In the genomic region with DNA sequence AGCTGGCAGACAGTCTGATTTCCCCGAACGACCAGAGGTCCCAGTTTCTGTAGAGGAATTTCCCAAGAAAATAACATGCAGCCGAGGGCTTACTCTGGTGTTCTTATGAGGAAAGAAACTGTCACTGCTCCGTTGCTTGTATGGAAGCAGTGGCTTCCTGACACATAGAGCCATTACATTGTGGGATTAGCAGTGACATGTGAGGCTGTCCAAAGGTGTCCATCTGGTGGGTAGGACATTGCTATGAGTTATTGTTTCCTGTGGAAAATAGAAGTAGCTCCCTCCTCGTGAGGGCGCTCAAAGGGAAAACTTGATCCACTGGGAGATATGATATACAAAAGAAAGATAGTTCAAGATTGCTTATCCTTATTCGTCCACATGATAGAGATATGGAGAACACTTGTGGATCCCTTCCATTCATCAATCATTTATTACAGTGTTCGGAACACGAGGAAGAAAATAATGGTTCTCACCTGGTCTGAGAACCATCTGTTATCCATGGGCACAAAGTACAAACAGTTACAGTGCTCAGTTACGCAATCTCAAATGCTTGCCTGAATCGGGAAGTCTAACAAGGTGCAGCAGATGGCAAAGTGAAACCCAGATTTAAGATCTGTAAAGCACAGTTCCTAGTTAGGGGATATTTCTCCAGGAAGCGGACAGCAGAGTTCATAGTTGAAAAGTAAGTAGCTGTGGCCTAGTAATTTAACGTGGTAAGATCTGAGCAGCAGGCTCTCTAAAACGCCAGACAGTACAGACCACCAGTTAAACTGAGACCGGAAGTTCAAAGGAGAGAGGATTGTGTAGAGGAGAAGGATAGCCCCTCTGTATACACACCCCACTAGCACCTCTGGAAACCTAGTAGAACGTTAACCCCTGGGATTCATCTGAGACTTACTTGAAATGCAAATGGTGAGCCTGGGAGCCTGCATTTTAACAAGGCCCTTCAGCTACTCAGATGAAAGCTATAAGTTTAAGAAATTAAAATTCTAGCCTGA, we compare ENCODE assay signal across 20 mouse cellular contexts. TPM values are rescaled to one million over a fixed set of nuclear protein-coding genes. Genes with fewer than 3 reads are reported as not detected.
DNase-seq lines count a peak whose midpoint lies in the region; ATAC-seq and TF ChIP-seq lines count a peak whose summit lies in the region.
"Had no signal": no experiment of that assay in that cellular context is flagged by ENCODE, and none has a peak within 500 bp of the region (broad histone marks: within the 10 kb centered on the region; RNA-seq: fewer than 3 reads in every experiment).

No protein-coding gene starts in this region.

- intact Hi-C loops in heart, adult 2 months (cut with DNase I), result no loop called here

- 46% methylated on average over 16 of the region's 16 CpGs for WGBS in liver, adult 2 months
- WGBS in liver, embryonic 12.5 days (ENCODE audit: insufficient replicate concordance), result 54% methylated on average over 16 of the region's 16 CpGs
- WGBS in liver, embryonic 13.5 days (ENCODE audit: insufficient replicate concordance), result 49% methylated on average over 16 of the region's 16 CpGs
- WGBS in stomach, postnatal 0 days, result 43% methylated on average over 16 of the region's 16 CpGs
- WGBS in heart, adult 2 months, result 67% methylated on average over 16 of the region's 16 CpGs

- no peaks in the 10 kb centered on the region for H3K27me3 ChIP-seq in liver, adult 2 months (ENCODE audit: control insufficient read depth, insufficient read depth, low read length)
- no peaks in the 10 kb centered on the region for H3K27me3 ChIP-seq in liver, embryonic 12.5 days (replicated peaks)
- no peaks in the 10 kb centered on the region for H3K27me3 ChIP-seq in liver, embryonic 13.5 days
- no peaks in the 10 kb centered on the region for H3K27me3 ChIP-seq in stomach, postnatal 0 days (ENCODE audit: control insufficient read depth, insufficient read depth, low read length)
- H3K27me3 ChIP-seq in heart, adult 2 months (ENCODE audit: control insufficient read depth, insufficient read depth, low read length), result no peaks in the 10 kb centered on the region
- H3K27me3 ChIP-seq: limb, embryonic 12.5 days; lung, embryonic 15.5 days; midbrain, embryonic 12.5 days had no signal

- H3K4me3 ChIP-seq in liver, adult 2 months (ENCODE audit: insufficient read depth, low read depth, low read length), result no peak overlapping the region
- H3K4me3 ChIP-seq in liver, embryonic 12.5 days, result no peak overlapping the region
- no peak overlapping the region for H3K4me3 ChIP-seq in liver, embryonic 13.5 days (replicated peaks)
- H3K4me3 ChIP-seq in stomach, postnatal 0 days (ENCODE audit: low read depth, low read length), result no peak overlapping the region
- no peak overlapping the region for H3K4me3 ChIP-seq in heart, adult 2 months
- H3K4me3 ChIP-seq: embryonic facial prominence, embryonic 10.5 days; erythroblast, embryonic 14.5 days; left cerebral cortex, adult 2 months; limb, embryonic 12.5 days; lung, embryonic 15.5 days; midbrain, embryonic 12.5 days had no signal

- ATAC-seq in liver, embryonic 12.5 days, result no peak
- ATAC-seq in granulocyte monocyte progenitor cell, adult 5-6 weeks (replicated peaks; ENCODE audit: poor library complexity, severe bottlenecking), result peak; percentile 89
- ATAC-seq in liver, embryonic 13.5 days (ENCODE audit: low read depth), result peak; percentile 47; the same call in 1 of the 2 replicates
- ATAC-seq in stomach, postnatal 0 days (ENCODE audit: low FRiP score, low TSS enrichment), result peak; percentile 81
- ATAC-seq: CD4-positive, CD25-positive, alpha-beta regulatory T cell, adult 4 months; forebrain, postnatal 0 days; inflammation-experienced regulatory T-cells, adult 6 months had no signal

- H3K9ac ChIP-seq in liver, adult 2 months (ENCODE audit: low read depth, low read length), result peak overlapping the region; percentile 54
- H3K9ac ChIP-seq in liver, embryonic 12.5 days, result no peak overlapping the region
- H3K9ac ChIP-seq in liver, embryonic 13.5 days, result no peak overlapping the region
- H3K9ac ChIP-seq in stomach, postnatal 0 days (ENCODE audit: low read length), result no peak overlapping the region
- no peak overlapping the region for H3K9ac ChIP-seq in heart, adult 2 months (ENCODE audit: low read depth, low read length)
- H3K9ac ChIP-seq: forebrain, postnatal 0 days; limb, embryonic 12.5 days; lung, embryonic 15.5 days; midbrain, embryonic 12.5 days had no signal

- H3K4me2 ChIP-seq in liver, embryonic 12.5 days, result no peak overlapping the region
- no peak overlapping the region for H3K4me2 ChIP-seq in liver, embryonic 13.5 days
- H3K4me2 ChIP-seq in stomach, postnatal 0 days (replicated peaks; ENCODE audit: low read depth), result no peak overlapping the region
- H3K4me2 ChIP-seq: limb, embryonic 12.5 days; lung, embryonic 15.5 days; midbrain, embryonic 12.5 days had no signal

- peaks cover 4% of the 10 kb centered on the region; the same call in 1 of the 2 replicates for H3K4me1 ChIP-seq in liver, adult 2 months (ENCODE audit: control insufficient read depth, insufficient read depth, low read length)
- no peaks in the 10 kb centered on the region for H3K4me1 ChIP-seq in liver, embryonic 12.5 days
- H3K4me1 ChIP-seq in liver, embryonic 13.5 days (replicated peaks), result no peaks in the 10 kb centered on the region
- H3K4me1 ChIP-seq in stomach, postnatal 0 days (replicated peaks; ENCODE audit: control insufficient read depth, insufficient read depth), result no peaks in the 10 kb centered on the region
- H3K4me1 ChIP-seq in heart, adult 2 months (ENCODE audit: control insufficient read depth, insufficient read depth, low read length), result no peaks in the 10 kb centered on the region
- H3K4me1 ChIP-seq: embryonic facial prominence, embryonic 10.5 days; limb, embryonic 12.5 days; lung, embryonic 15.5 days; midbrain, embryonic 12.5 days had no signal

- TF ChIP-seq POLR2A in liver, adult 2 months (IDR thresholded peaks at IDR 0.05; ENCODE audit: extremely low read depth, insufficient read depth, low read length), result no peak
- no peak for TF ChIP-seq POLR2A in heart, adult 2 months (IDR thresholded peaks at IDR 0.05; ENCODE audit: insufficient read depth, low read depth, low read length)

- DNase-seq in liver, adult 2 months (ENCODE audit: extremely low read depth, low read depth, low spot score), result peak; percentile 88
- DNase-seq in liver, embryonic 13.5 days, result no peak
- DNase-seq in stomach, postnatal 0 days (ENCODE audit: low spot score), result no peak
- DNase-seq in heart, adult 2 months, result no peak
- DNase-seq in embryo, embryonic 10.5 days (ENCODE audit: low spot score), result no peak
- DNase-seq: adrenal gland, adult 8-10 months; cerebellum, postnatal 10 days; forebrain, postnatal 0 days; gastrocnemius, postnatal 10 days; spleen, adult 18-20 months had no signal

- TF ChIP-seq EP300 in stomach, postnatal 0 days (optimal IDR thresholded peaks at IDR 0.05), result no peak
- no peak for TF ChIP-seq EP300 in heart, adult 2 months (IDR thresholded peaks at IDR 0.05; ENCODE audit: insufficient read depth, low read depth, low read length)

- no peaks in the 10 kb centered on the region for H3K9me3 ChIP-seq in liver, embryonic 12.5 days (replicated peaks)
- H3K9me3 ChIP-seq in liver, embryonic 13.5 days (replicated peaks), result no peaks in the 10 kb centered on the region
- H3K9me3 ChIP-seq in stomach, postnatal 0 days (ENCODE audit: control insufficient read depth, low read length), result no peaks in the 10 kb centered on the region
- H3K9me3 ChIP-seq: embryonic facial prominence, embryonic 10.5 days; limb, embryonic 12.5 days; lung, embryonic 15.5 days; midbrain, embryonic 12.5 days had no signal

- H3K27ac ChIP-seq in liver, adult 2 months (replicated peaks; ENCODE audit: insufficient read depth, low read depth, low read length), result peak overlapping the region; percentile 39; the same call in 1 of the 2 replicates
- no peak overlapping the region for H3K27ac ChIP-seq in liver, embryonic 12.5 days
- H3K27ac ChIP-seq in liver, embryonic 13.5 days, result no peak overlapping the region
- no peak overlapping the region for H3K27ac ChIP-seq in stomach, postnatal 0 days (replicated peaks)
- H3K27ac ChIP-seq in heart, adult 2 months, result no peak overlapping the region
- H3K27ac ChIP-seq: embryonic facial prominence, embryonic 10.5 days; left cerebral cortex, adult 2 months; limb, embryonic 12.5 days; lung, embryonic 15.5 days; midbrain, embryonic 12.5 days had no signal

- no peaks in the 10 kb centered on the region for H3K36me3 ChIP-seq in liver, adult 2 months (ENCODE audit: control insufficient read depth, insufficient read depth, low read length)
- H3K36me3 ChIP-seq in liver, embryonic 12.5 days, result no peaks in the 10 kb centered on the region
- no peaks in the 10 kb centered on the region for H3K36me3 ChIP-seq in liver, embryonic 13.5 days
- no peaks in the 10 kb centered on the region for H3K36me3 ChIP-seq in stomach, postnatal 0 days (ENCODE audit: control insufficient read depth, insufficient read depth, low read length)
- no peaks in the 10 kb centered on the region for H3K36me3 ChIP-seq in heart, adult 2 months (ENCODE audit: control insufficient read depth, insufficient read depth, low read length)
- H3K36me3 ChIP-seq: embryonic facial prominence, embryonic 10.5 days; limb, embryonic 12.5 days; lung, embryonic 15.5 days; midbrain, embryonic 12.5 days had no signal

- no peak for TF ChIP-seq CTCF in liver, adult 2 months (IDR thresholded peaks at IDR 0.05; ENCODE audit: low read depth, low read length)
- TF ChIP-seq CTCF in stomach, postnatal 0 days (IDR thresholded peaks at IDR 0.05; ENCODE audit: low read depth), result no peak
- TF ChIP-seq CTCF in heart, adult 2 months (IDR thresholded peaks at IDR 0.05), result no peak

- no peaks in the 10 kb centered on the region for H3K79me2 ChIP-seq in liver, adult 2 months (ENCODE audit: control insufficient read depth, insufficient read depth, low read length)
- H3K79me2 ChIP-seq in heart, adult 2 months (replicated peaks; ENCODE audit: control insufficient read depth, insufficient read depth, low read length), result no peaks in the 10 kb centered on the region

RNA-seq across cellular contexts. Expression of a gene that starts 25.6 kb away (rescaled TPM):
- 14.7 and 19.0 TPM in 2 replicates for total RNA-seq in liver, adult 2 months (2014; rRNA removed)
- 34.9 and 35.2 TPM in 2 replicates for polyA plus RNA-seq in liver, adult 2 months (2012; rRNA removed)
- 3.3 and 3.6 TPM in 2 replicates for polyA plus RNA-seq in liver, embryonic 12.5 days (2016; fragmentation: Nextera tagmentation; extraction: Ambion mirVana)
- 5.2 and 7.0 TPM in 2 replicates for total RNA-seq in granulocyte monocyte progenitor cell, adult 5-6 weeks (2014; fragmentation: Nextera tagmentation)
- total RNA-seq in granulocyte monocyte progenitor cell, adult 5-6 weeks (2017), result 1.5 and 1.9 TPM in 2 replicates
- 2.1 and 2.8 TPM in 2 replicates for polyA plus RNA-seq in liver, embryonic 13.5 days (2015; fragmentation: Nextera tagmentation; extraction: Ambion mirVana)
- 12.9 and 15.7 TPM in 2 replicates for polyA plus RNA-seq in stomach, postnatal 0 days (2015; fragmentation: Nextera tagmentation; extraction: Ambion mirVana)
- total RNA-seq in heart, adult 2 months (2021), result 10 to 100 TPM in 1 of 2 experiments, 1 to 10 TPM in 1; 8.4 to 11.5 TPM
- 8.7 and 11.4 TPM in 2 replicates for polyA plus RNA-seq in heart, adult 2 months (2012; rRNA removed)

RNA-seq across cellular contexts. Expression of a gene that starts 48.6 kb away (rescaled TPM):
- 10.8 and 12.2 TPM in 2 replicates for total RNA-seq in liver, adult 2 months (2014; rRNA removed)
- 0.90 and 1.5 TPM in 2 replicates for polyA plus RNA-seq in liver, adult 2 months (2012; rRNA removed)
- polyA plus RNA-seq in liver, embryonic 12.5 days (2016; fragmentation: Nextera tagmentation; extraction: Ambion mirVana), result 7.4 and 7.8 TPM in 2 replicates
- total RNA-seq in granulocyte monocyte progenitor cell, adult 5-6 weeks (2014; fragmentation: Nextera tagmentation), result 44.0 and 52.0 TPM in 2 replicates
- total RNA-seq in granulocyte monocyte progenitor cell, adult 5-6 weeks (2017), result 31.9 and 34.1 TPM in 2 replicates
- 3.3 and 4.3 TPM in 2 replicates for polyA plus RNA-seq in liver, embryonic 13.5 days (2015; fragmentation: Nextera tagmentation; extraction: Ambion mirVana)
- 4.1 and 5.1 TPM in 2 replicates for polyA plus RNA-seq in stomach, postnatal 0 days (2015; fragmentation: Nextera tagmentation; extraction: Ambion mirVana)
- total RNA-seq in heart, adult 2 months (2021), result 10 to 100 TPM; 12.8 to 13.1 TPM
- polyA plus RNA-seq in heart, adult 2 months (2012; rRNA removed), result 2.5 and 5.4 TPM in 2 replicates
